Mouse (Mus musculus): ENCODE measurements at regions not wholly inside any gene's neighbourhood (a gene's known extent, or its start where the extent isn't known, plus 50 kb on each side); places are given as distances from the start of the nearest gene placed in this dataset.
A peak's percentile ranks its signal among the peaks of the same experiment; 100 is the strongest.

DNA sequence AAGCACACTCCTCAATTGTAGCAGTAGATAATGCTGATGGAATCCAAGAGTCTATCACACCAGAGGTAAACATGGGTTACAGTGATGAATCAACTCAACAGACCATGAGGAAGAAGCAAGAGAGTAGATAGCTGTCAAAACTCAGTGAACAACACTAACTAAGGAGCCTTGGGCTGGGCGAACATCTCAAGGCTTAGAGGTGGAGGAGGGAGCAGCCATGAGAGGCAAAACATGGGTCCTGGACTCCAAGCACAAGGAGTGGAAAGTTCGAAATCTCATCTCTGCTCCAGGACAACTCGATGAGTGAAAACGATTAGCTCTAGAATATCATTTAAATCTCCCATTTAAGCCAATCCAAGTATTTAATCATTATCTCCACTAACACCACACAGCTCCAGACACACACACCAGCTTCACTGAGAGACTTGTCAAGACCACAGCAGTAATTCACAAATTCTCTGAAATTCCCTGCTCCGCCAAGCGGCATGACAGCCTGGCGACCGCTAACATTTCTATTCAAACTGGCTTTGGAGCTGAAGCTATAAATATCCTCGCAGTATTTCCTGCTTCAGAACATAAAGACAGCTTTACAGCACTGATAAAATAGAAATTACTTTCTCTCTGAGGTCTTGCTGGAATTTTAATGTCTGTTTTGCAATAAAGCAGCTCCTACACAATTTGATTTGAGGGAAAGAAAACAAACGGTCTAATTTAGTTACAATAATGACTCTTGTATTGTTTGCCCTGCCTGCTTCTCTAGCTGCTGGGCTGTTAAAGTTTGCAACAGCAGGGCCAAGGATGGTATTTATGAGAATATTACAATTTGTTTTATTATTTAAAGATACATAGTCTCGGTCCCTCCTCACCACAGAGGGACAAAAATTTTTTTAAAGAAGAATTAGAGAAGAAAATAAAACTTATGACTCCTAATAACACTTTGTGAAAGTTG, 469.3 kb upstream of the Plxna2 start:
- Histone ChIP-seq H3K4me1 (ENCODE audit: insufficient read depth) (no peaks in the 10 kb centered on the region), H3K27ac (ENCODE audit: low read depth) (peak overlapping the region; percentile 46), H3K4me3 (ENCODE audit: low read depth, low read length) (no peak overlapping the region), H3K9ac (no peak overlapping the region), H3K27me3 (ENCODE audit: insufficient read depth, low read length) (no peaks in the 10 kb centered on the region), H3K36me3 (ENCODE audit: insufficient read depth) (no peaks in the 10 kb centered on the region), H3K9me3 (ENCODE audit: low read depth, low read length) (no peaks in the 10 kb centered on the region), H3K4me2 (no peak overlapping the region)
- peak; percentile 54; the same call in 1 of the 2 replicates for ATAC-seq (ENCODE audit: insufficient read depth)
- 47% methylated on average over 11 of the region's 11 CpGs for WGBS
- no peak for TF ChIP-seq CTCF (IDR thresholded peaks at IDR 0.05; ENCODE audit: low read depth)
- peak; percentile 73 for DNase-seq

GRCm38 (mm10) chr1:194117631-194118360, 500.2 kb upstream of the Plxna2 start:
- Histone ChIP-seq H3K9me3 (ENCODE audit: low read depth, low read length) (no peaks in the 10 kb centered on the region), H3K4me2 (no peak overlapping the region), H3K4me1 (ENCODE audit: insufficient read depth) (no peaks in the 10 kb centered on the region), H3K36me3 (ENCODE audit: insufficient read depth) (no peaks in the 10 kb centered on the region), H3K9ac (no peak overlapping the region), H3K27ac (ENCODE audit: low read depth) (no peak overlapping the region), H3K4me3 (ENCODE audit: low read depth, low read length) (no peak overlapping the region), H3K27me3 (ENCODE audit: insufficient read depth, low read length) (no peaks in the 10 kb centered on the region)
- ATAC-seq (ENCODE audit: insufficient read depth): no peak
- WGBS: 71% methylated on average over 4 of the region's 4 CpGs
- no peak for TF ChIP-seq CTCF (IDR thresholded peaks at IDR 0.05; ENCODE audit: low read depth)
- no peak for DNase-seq

DNA sequence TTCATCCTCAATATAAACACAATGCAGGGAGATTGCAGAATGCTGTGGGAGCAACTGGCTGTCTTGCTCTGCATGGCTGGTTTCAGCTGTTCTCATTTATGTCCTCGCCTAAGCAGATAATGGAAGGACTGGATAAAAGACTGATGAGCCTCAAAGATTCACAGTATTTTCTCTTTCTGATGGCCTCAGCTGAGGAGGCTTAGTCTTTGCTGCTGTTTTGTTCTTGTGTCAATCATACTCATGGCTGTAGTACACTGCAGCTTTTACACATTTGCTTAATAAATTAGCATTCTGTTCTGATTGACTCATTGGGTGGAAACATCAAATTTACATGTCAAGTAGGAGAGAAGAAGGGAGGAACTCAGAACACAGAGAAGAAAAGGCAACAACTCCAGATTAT, 503.6 kb upstream of the Plxna2 start:
- Histone ChIP-seq H3K9me3 (ENCODE audit: low read depth, low read length) (no peaks in the 10 kb centered on the region), H3K4me1 (ENCODE audit: insufficient read depth) (no peaks in the 10 kb centered on the region), H3K4me2 (no peak overlapping the region), H3K9ac (no peak overlapping the region), H3K27ac (ENCODE audit: low read depth) (no peak overlapping the region), H3K4me3 (ENCODE audit: low read depth, low read length) (no peak overlapping the region), H3K36me3 (ENCODE audit: insufficient read depth) (no peaks in the 10 kb centered on the region), H3K27me3 (ENCODE audit: insufficient read depth, low read length) (no peaks in the 10 kb centered on the region)
- DNase-seq (no peak), ATAC-seq (ENCODE audit: insufficient read depth) (no peak)
- WGBS: 69% methylated on average over 1 of the region's 1 CpGs
- no peak for TF ChIP-seq CTCF (IDR thresholded peaks at IDR 0.05; ENCODE audit: low read depth)

GRCm38 (mm10) chr1:194111931-194112330, 506.1 kb upstream of the Plxna2 start:
- no peak for ATAC-seq (ENCODE audit: insufficient read depth)
- H3K9ac ChIP-seq: no peak overlapping the region
- no peak overlapping the region for H3K4me3 ChIP-seq (ENCODE audit: low read depth, low read length)

GRCm38 (mm10) chr1:194109172-194110071, 508.6 kb upstream of the Plxna2 start:
- no peak for DNase-seq
- H3K27ac ChIP-seq (ENCODE audit: low read depth): no peak overlapping the region
- no peaks in the 10 kb centered on the region for H3K36me3 ChIP-seq (ENCODE audit: insufficient read depth)
- no peak overlapping the region for H3K9ac ChIP-seq
- H3K4me3 ChIP-seq (ENCODE audit: low read depth, low read length): no peak overlapping the region
- no peaks in the 10 kb centered on the region for H3K27me3 ChIP-seq (ENCODE audit: insufficient read depth, low read length)
- no peak for ATAC-seq (ENCODE audit: insufficient read depth)
- H3K4me2 ChIP-seq: no peak overlapping the region
- TF ChIP-seq CTCF (IDR thresholded peaks at IDR 0.05; ENCODE audit: low read depth): no peak
- no peaks in the 10 kb centered on the region for H3K9me3 ChIP-seq (ENCODE audit: low read depth, low read length)
- 41% methylated on average over 5 of the region's 5 CpGs for WGBS
- H3K4me1 ChIP-seq (ENCODE audit: insufficient read depth): no peaks in the 10 kb centered on the region

More at GRCm38 (mm10) chr1:194111931-194112330, 506.1 kb upstream of the Plxna2 start:
- no peak for DNase-seq
- H3K27ac ChIP-seq (ENCODE audit: low read depth): no peak overlapping the region
- TF ChIP-seq CTCF (IDR thresholded peaks at IDR 0.05; ENCODE audit: low read depth): no peak
- no peak overlapping the region for H3K4me2 ChIP-seq
- H3K27me3 ChIP-seq (ENCODE audit: insufficient read depth, low read length): no peaks in the 10 kb centered on the region
- H3K36me3 ChIP-seq (ENCODE audit: insufficient read depth): no peaks in the 10 kb centered on the region
- 62% methylated on average over 2 of the region's 2 CpGs for WGBS
- H3K9me3 ChIP-seq (ENCODE audit: low read depth, low read length): no peaks in the 10 kb centered on the region
- no peaks in the 10 kb centered on the region for H3K4me1 ChIP-seq (ENCODE audit: insufficient read depth)

GRCm38 (mm10) chr1:194108132-194108531, 509.9 kb upstream of the Plxna2 start:
- TF ChIP-seq CTCF (IDR thresholded peaks at IDR 0.05; ENCODE audit: low read depth): no peak
- Histone ChIP-seq H3K27me3 (ENCODE audit: insufficient read depth, low read length) (no peaks in the 10 kb centered on the region), H3K9me3 (ENCODE audit: low read depth, low read length) (no peaks in the 10 kb centered on the region), H3K4me3 (ENCODE audit: low read depth, low read length) (no peak overlapping the region), H3K4me2 (no peak overlapping the region), H3K27ac (ENCODE audit: low read depth) (no peak overlapping the region), H3K9ac (no peak overlapping the region), H3K4me1 (ENCODE audit: insufficient read depth) (no peaks in the 10 kb centered on the region), H3K36me3 (ENCODE audit: insufficient read depth) (no peaks in the 10 kb centered on the region)
- DNase-seq (peak; percentile 10), ATAC-seq (ENCODE audit: insufficient read depth) (no peak)
- WGBS: 49% methylated on average over 2 of the region's 2 CpGs

All from lung, embryonic 14.5 days (tissue).